In genomic region chr6:120665415-120665815, GRCm38 (mm10) we compare ENCODE assay signal across 7 mouse cellular contexts. TPM values are rescaled to one million over a fixed set of nuclear protein-coding genes. Genes with fewer than 3 reads are reported as not detected.
DNase-seq lines count a peak whose midpoint lies in the region; ATAC-seq and TF ChIP-seq lines count a peak whose summit lies in the region.

No protein-coding gene starts in this region.

- TF ChIP-seq POLR2A in bone marrow macrophage, adult 2 months (IDR thresholded peaks at IDR 0.05; ENCODE audit: borderline replicate concordance, low read depth, low read length), result no peak

- H3K4me2 ChIP-seq in intestine, embryonic 16.5 days (ENCODE audit: low read depth, low read length), result peak overlapping the region; percentile 98
- H3K4me2 ChIP-seq in limb, embryonic 13.5 days (replicated peaks), result peak overlapping the region; percentile 93
- H3K4me2 ChIP-seq in midbrain, embryonic 14.5 days (ENCODE audit: low read length), result peak overlapping the region; percentile 93

- no peak for TF ChIP-seq CTCF in bone marrow macrophage, adult 2 months (IDR thresholded peaks at IDR 0.05; ENCODE audit: low read depth, low read length)

- under 1% methylated on average over 21 of the region's 21 CpGs for WGBS in intestine, embryonic 16.5 days
- under 1% methylated on average over 21 of the region's 21 CpGs for WGBS in limb, embryonic 13.5 days
- under 1% methylated on average over 21 of the region's 21 CpGs for WGBS in midbrain, embryonic 14.5 days

- no peaks in the 10 kb centered on the region for H3K36me3 ChIP-seq in intestine, embryonic 16.5 days (ENCODE audit: control insufficient read depth, insufficient read depth, low read length)
- H3K36me3 ChIP-seq in limb, embryonic 13.5 days, result no peaks in the 10 kb centered on the region
- no peaks in the 10 kb centered on the region for H3K36me3 ChIP-seq in midbrain, embryonic 14.5 days (ENCODE audit: control insufficient read depth, insufficient read depth, low read length)

- H3K9me3 ChIP-seq in intestine, embryonic 16.5 days (ENCODE audit: control insufficient read depth, low read length), result no peaks in the 10 kb centered on the region
- H3K9me3 ChIP-seq in limb, embryonic 13.5 days, result no peaks in the 10 kb centered on the region
- no peaks in the 10 kb centered on the region for H3K9me3 ChIP-seq in midbrain, embryonic 14.5 days (ENCODE audit: control insufficient read depth, low read length)

- ATAC-seq in granulocyte monocyte progenitor cell, adult 5-6 weeks (replicated peaks; ENCODE audit: poor library complexity, severe bottlenecking), result peak; percentile 58
- peak; percentile 68 for ATAC-seq in intestine, embryonic 16.5 days
- peak; percentile 66 for ATAC-seq in limb, embryonic 13.5 days (ENCODE audit: low FRiP score, low read depth)
- peak; percentile 65 for ATAC-seq in midbrain, embryonic 14.5 days (ENCODE audit: low FRiP score, low TSS enrichment)

- peaks cover 5% of the 10 kb centered on the region; the same call in 1 of the 2 replicates for H3K27me3 ChIP-seq in intestine, embryonic 16.5 days (replicated peaks; ENCODE audit: control insufficient read depth, insufficient read depth, low read length)
- 0 out of 2 replicates have a peak, but pooled peaks cover 2% of the 10 kb centered on the region for H3K27me3 ChIP-seq in limb, embryonic 13.5 days
- H3K27me3 ChIP-seq in midbrain, embryonic 14.5 days (ENCODE audit: control insufficient read depth, insufficient read depth, low read length), result no peaks in the 10 kb centered on the region

- H3K9ac ChIP-seq in intestine, embryonic 16.5 days (ENCODE audit: low read depth, low read length), result peak overlapping the region; percentile 75
- peak overlapping the region; percentile 51 for H3K9ac ChIP-seq in limb, embryonic 13.5 days
- H3K9ac ChIP-seq in midbrain, embryonic 14.5 days (replicated peaks; ENCODE audit: low read length), result peak overlapping the region; percentile 72

- H3K27ac ChIP-seq in bone marrow macrophage, adult 2 months (ENCODE audit: insufficient read depth, low read depth, low read length), result no peak overlapping the region
- H3K27ac ChIP-seq in intestine, embryonic 16.5 days (ENCODE audit: low read length), result peak overlapping the region; percentile 72
- H3K27ac ChIP-seq in limb, embryonic 13.5 days, result peak overlapping the region; percentile 80; the same call in 1 of the 2 replicates
- peak overlapping the region; percentile 95 for H3K27ac ChIP-seq in midbrain, embryonic 14.5 days (replicated peaks; ENCODE audit: low read depth, low read length)

- H3K4me3 ChIP-seq in bone marrow macrophage, adult 2 months (ENCODE audit: insufficient read depth, low read length), result peak overlapping the region; percentile 48
- peak overlapping the region; percentile 75 for H3K4me3 ChIP-seq in intestine, embryonic 16.5 days (ENCODE audit: low read length)
- peak overlapping the region; percentile 89 for H3K4me3 ChIP-seq in limb, embryonic 13.5 days
- peak overlapping the region; percentile 87 for H3K4me3 ChIP-seq in midbrain, embryonic 14.5 days (replicated peaks; ENCODE audit: low read depth, low read length)

- peak; percentile 63 for DNase-seq in embryo, embryonic 11.5 days (ENCODE audit: low read depth, low spot score)
- peak; percentile 79 for DNase-seq in midbrain, embryonic 14.5 days
- peak; percentile 60 to 79 for DNase-seq in spleen, postnatal 4 days (ENCODE audit: low spot score in 2 of 2)

- no peaks in the 10 kb centered on the region for H3K4me1 ChIP-seq in bone marrow macrophage, adult 2 months (ENCODE audit: control insufficient read depth, insufficient read depth, low read length)
- H3K4me1 ChIP-seq in intestine, embryonic 16.5 days (ENCODE audit: control insufficient read depth, insufficient read depth, low read length), result peaks cover 6% of the 10 kb centered on the region
- 0 out of 2 replicates have a peak, but pooled peaks cover 10% of the 10 kb centered on the region for H3K4me1 ChIP-seq in limb, embryonic 13.5 days
- peaks cover 8% of the 10 kb centered on the region; the same call in 1 of the 2 replicates for H3K4me1 ChIP-seq in midbrain, embryonic 14.5 days (ENCODE audit: control insufficient read depth, insufficient read depth, low read length)

RNA-seq across cellular contexts. Expression of gene Cecr2, which starts 0.8 kb away (rescaled TPM):
- not detected in 2 replicates for polyA plus RNA-seq in bone marrow macrophage, adult 2 months (2012; ENCODE audit: insufficient read depth, insufficient read length, missing spikeins)
- total RNA-seq in granulocyte monocyte progenitor cell, adult 5-6 weeks (2014; fragmentation: Nextera tagmentation), result 0.15 TPM in 1 of 2 replicates, not detected in the other
- not detected in 2 replicates for total RNA-seq in granulocyte monocyte progenitor cell, adult 5-6 weeks (2017)
- 0.54 and 0.61 TPM in 2 replicates for polyA plus RNA-seq in intestine, embryonic 16.5 days (2015; fragmentation: Nextera tagmentation; extraction: Ambion mirVana)
- polyA plus RNA-seq in limb, embryonic 13.5 days (2015; fragmentation: Nextera tagmentation; extraction: Ambion mirVana), result 3.2 and 3.3 TPM in 2 replicates
- 3.8 and 5.2 TPM in 2 replicates for polyA plus RNA-seq in midbrain, embryonic 14.5 days (2014; fragmentation: Nextera tagmentation; extraction: Ambion mirVana)
